Mouse (Mus musculus) ovary, adult 2 months (tissue): ENCODE data around the gene Gpr152. TPM values are rescaled to one million over a fixed set of nuclear protein-coding genes. Genes with fewer than 3 reads are reported as not detected.

ENCODE experiments used
- polyA plus RNA-seq: library from polyadenylated mRNA; depleted of rRNA; stranded (reverse); fragments of >200 nt; gene quantifications from 2 replicates; pipeline ENCODE4 v1.2.3, GENCODE M21; 2012; rRNA removed

The Gpr152 gene
- polyA plus RNA-seq: 0.10 and 0.18 TPM in 2 replicates

GRCm38 (mm10) chr19:4139446-4139845 lies at the start of gene Gpr152:
Gene Gpr152, plus strand, starts transcription at chr19:4139787.

GRCm38 (mm10) chr19:4096642-4097440 lies 42.7 kb upstream of the Gpr152 start, which contains the start of gene Cdk2ap2:
Gene Cdk2ap2, plus strand, starts transcription at chr19:4097182.

GRCm38 (mm10) chr19:4099837-4100717 lies 39.5 kb upstream of the Gpr152 start, which contains the start of gene Pitpnm1:
Gene Pitpnm1, plus strand, starts transcription at chr19:4099998.

DNA sequence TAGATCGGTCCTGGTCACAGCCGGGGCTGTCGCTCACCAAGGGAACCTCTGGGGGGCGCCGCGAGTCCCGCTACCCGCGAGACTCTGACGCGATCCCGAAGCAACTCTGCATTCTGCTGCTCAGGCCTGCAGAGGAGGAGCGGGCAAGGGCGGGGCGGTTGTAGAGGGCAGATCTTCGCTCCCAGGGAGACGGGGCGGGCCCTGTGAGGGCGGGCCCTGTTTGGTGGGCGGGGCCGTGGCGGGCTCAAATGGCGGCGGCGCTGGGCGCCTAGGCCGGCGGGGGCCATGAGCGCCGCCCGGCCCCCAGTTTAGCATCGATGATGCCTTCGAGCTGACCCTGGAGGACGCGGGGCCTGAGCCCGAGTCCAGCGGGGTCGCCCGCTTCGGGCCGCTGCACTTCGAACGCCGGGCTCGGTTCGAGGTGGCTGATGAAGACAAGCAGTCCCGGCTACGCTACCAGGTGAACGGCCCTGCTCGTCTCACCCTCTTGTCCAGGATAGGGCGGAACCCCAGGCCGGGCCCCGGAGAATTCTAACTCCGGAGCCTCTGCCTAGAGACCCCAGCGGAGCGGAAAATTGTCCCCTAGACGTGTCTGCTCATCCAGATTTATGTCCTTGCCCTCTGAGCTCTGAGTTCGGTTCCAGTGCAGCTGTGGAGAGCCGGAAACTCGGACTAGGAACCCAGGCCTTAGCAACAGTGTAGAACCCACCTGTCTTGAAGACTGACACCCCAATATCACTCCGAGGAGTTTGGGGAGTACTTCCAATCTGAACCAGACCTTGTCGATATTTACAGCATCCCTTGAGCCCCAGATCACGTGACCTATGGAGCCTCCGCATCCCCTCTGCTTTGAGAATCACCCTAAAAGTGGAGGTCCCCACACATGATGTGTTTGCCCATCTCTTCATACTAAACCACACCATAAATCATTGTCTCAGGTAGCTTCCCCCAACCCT lies 13.6 kb upstream of the Gpr152 start, which contains the start of gene Aip:
TSS of gene Aip (minus strand) at position 118 of the 956 bp plus-strand sequence.

DNA sequence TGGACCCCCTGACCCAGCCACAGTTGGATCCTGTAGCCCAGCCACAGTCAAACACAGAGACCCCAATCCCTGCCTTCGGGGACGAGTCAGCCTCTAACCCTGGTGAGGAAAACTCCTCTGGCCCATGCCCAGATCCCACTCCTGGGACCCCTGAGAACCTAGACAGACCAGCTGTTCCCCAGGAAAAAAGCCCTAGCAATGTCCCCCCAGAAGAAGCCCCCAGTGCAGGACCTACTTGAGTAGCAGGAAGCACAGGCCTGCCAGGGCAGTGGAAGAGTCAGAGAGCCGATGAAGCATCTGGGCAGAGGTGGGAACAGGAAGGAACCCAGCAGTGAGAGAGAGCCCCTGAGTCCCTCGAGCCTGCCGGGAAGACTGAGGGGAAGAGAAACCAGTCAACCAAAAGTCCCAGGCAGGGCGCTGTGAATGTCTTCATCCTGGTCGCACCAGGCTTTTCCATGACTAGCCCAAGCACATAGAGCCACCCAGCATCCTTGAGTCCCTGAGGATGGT lies 4.2 kb downstream of the Gpr152 start, which contains the start of gene Cabp4:
TSS of gene Cabp4 (minus strand) at position 275 of the 510 bp plus-strand sequence.

GRCm38 (mm10) chr19:4148491-4148806 lies 8.9 kb downstream of the Gpr152 start, which contains the start of gene Coro1b:
Gene Coro1b, plus strand, starts transcription at chr19:4148619.

DNA sequence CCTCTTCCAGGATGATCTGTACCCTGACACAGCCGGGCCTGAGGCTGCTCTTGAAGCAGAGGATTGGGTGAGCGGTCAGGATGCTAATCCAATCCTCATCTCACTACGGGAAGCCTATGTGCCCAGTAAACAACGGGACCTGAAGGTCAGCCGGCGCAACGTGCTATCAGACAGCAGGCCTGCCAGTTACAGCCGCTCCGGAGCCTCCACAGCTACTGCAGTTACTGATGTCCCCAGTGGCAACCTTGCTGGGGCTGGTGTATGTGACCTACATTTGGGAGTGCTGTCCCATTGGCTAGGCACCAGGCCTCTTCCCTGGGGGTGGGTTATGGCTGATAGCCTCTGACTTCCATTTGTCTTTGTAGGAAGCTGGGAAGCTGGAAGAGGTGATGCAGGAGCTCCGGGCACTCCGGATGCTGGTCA lies 13.7 kb downstream of the Gpr152 start, which contains the start of gene Ptprcap:
TSS of gene Ptprcap (plus strand) at position 373 of the 423 bp plus-strand sequence.

GRCm38 (mm10) chr19:4162646-4163542 lies 23.3 kb downstream of the Gpr152 start, which contains the start of gene Rps6kb2:
Gene Rps6kb2, minus strand, starts transcription at chr19:4163354.

GRCm38 (mm10) chr19:4175368-4175947 lies 35.9 kb downstream of the Gpr152 start, which contains the start of gene Carns1:
Gene Carns1, minus strand, starts transcription at chr19:4175479.

DNA sequence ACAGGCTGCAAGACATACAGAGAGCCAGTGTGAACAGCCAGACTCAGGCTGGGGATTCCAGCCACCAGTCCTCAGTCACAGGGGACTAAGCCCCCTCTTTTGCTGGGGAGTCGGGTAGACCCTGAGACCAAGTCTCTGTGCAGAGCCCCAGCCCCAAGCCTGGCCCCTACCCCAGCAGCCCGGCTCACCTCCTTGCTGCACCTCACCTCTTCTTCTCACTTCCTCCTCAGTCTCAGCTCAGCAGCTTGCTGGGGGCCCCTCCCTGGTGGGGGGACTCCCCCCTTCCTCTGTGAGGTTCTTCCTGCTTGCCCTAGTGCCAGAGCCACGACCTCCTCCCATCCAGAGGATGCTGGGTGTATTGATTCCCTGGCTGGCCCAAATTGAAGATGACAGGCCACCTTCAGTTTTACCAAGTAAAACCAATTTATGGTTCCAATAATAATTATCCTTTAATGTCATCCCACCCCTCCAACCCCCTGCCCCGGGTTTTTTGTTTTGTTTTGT lies 51.3 kb downstream of the Gpr152 start, which contains the start of gene Tbc1d10c:
TSS of gene Tbc1d10c (minus strand) at position 454 of the 504 bp plus-strand sequence.

GRCm38 (mm10) chr19:4191528-4192250 lies 52.1 kb downstream of the Gpr152 start, which contains the start of gene Ppp1ca:
Gene Ppp1ca, plus strand, starts transcription at chr19:4192065.

Other genes with a start within 250 kb of the Gpr152 start
- 201 and 237 TPM in 2 replicates for gene Tcirg1, start 232.7 kb upstream of the Gpr152 start, polyA plus RNA-seq
- gene Ndufs8, start 227.0 kb upstream of the Gpr152 start, polyA plus RNA-seq: 383 and 425 TPM in 2 replicates
- 48.6 and 65.2 TPM in 2 replicates for gene Aldh3b1, start 210.0 kb upstream of the Gpr152 start, polyA plus RNA-seq
- gene Unc93b1, start 204.6 kb upstream of the Gpr152 start, polyA plus RNA-seq: 181 and 196 TPM in 2 replicates
- gene Aldh3b3, start 181.1 kb upstream of the Gpr152 start, polyA plus RNA-seq: 0.06 and 0.22 TPM in 2 replicates
- 1.8 and 2.1 TPM in 2 replicates for gene Aldh3b2, start 167.5 kb upstream of the Gpr152 start, polyA plus RNA-seq
- gene Acy3, start 153.2 kb upstream of the Gpr152 start, polyA plus RNA-seq: 26.4 and 39.5 TPM in 2 replicates
- not detected in 2 replicates for gene Tbx10, start 147.0 kb upstream of the Gpr152 start, polyA plus RNA-seq
- gene Nudt8, start 139.2 kb upstream of the Gpr152 start, polyA plus RNA-seq: 21.4 and 31.4 TPM in 2 replicates
- 2.0 and 3.0 TPM in 2 replicates for gene Gm49405, start 139.2 kb upstream of the Gpr152 start, polyA plus RNA-seq
- gene Doc2g, start 136.5 kb upstream of the Gpr152 start, polyA plus RNA-seq: 14.7 and 15.3 TPM in 2 replicates
- gene Ndufv1, start 127.0 kb upstream of the Gpr152 start, polyA plus RNA-seq: 114 and 130 TPM in 2 replicates
- gene Gstp1, start 101.8 kb upstream of the Gpr152 start, polyA plus RNA-seq: 602 and 633 TPM in 2 replicates
- gene Gstp2, start 93.8 kb upstream of the Gpr152 start, polyA plus RNA-seq: 19.2 and 19.7 TPM in 2 replicates
- gene Gstp3, start 80.2 kb upstream of the Gpr152 start, polyA plus RNA-seq: 0.62 and 1.6 TPM in 2 replicates
- not detected in 2 replicates for gene Cabp2, start 58.2 kb upstream of the Gpr152 start, polyA plus RNA-seq
- 282 and 353 TPM in 2 replicates for gene Cdk2ap2, start 42.6 kb upstream of the Gpr152 start, polyA plus RNA-seq
- gene Pitpnm1, start 39.8 kb upstream of the Gpr152 start, polyA plus RNA-seq: 140 and 151 TPM in 2 replicates
- gene Aip, start 13.9 kb upstream of the Gpr152 start, polyA plus RNA-seq: 123 and 142 TPM in 2 replicates
- gene Cabp4, start 4.2 kb downstream of the Gpr152 start, polyA plus RNA-seq: 0.06 TPM in 1 of 2 replicates, not detected in the other
- gene Coro1b, start 8.8 kb downstream of the Gpr152 start, polyA plus RNA-seq: 376 and 395 TPM in 2 replicates
- 32.6 and 49.4 TPM in 2 replicates for gene Ptprcap, start 13.8 kb downstream of the Gpr152 start, polyA plus RNA-seq
- gene Rps6kb2, start 23.6 kb downstream of the Gpr152 start, polyA plus RNA-seq: 34.0 and 51.7 TPM in 2 replicates
- 11.3 and 12.2 TPM in 2 replicates for gene Carns1, start 35.7 kb downstream of the Gpr152 start, polyA plus RNA-seq
- gene Tbc1d10c, start 51.5 kb downstream of the Gpr152 start, polyA plus RNA-seq: 5.6 and 6.3 TPM in 2 replicates
- 485 and 610 TPM in 2 replicates for gene Ppp1ca, start 52.3 kb downstream of the Gpr152 start, polyA plus RNA-seq
- 28.8 and 35.2 TPM in 2 replicates for gene Rad9a, start 61.9 kb downstream of the Gpr152 start, polyA plus RNA-seq
- 39.8 and 49.9 TPM in 2 replicates for gene Clcf1, start 74.5 kb downstream of the Gpr152 start, polyA plus RNA-seq
- not detected in 2 replicates for gene AC109138.7, start 74.6 kb downstream of the Gpr152 start, polyA plus RNA-seq
- gene Pold4, start 92.1 kb downstream of the Gpr152 start, polyA plus RNA-seq: 79.9 and 81.1 TPM in 2 replicates
- 122 and 130 TPM in 2 replicates for gene Ssh3, start 129.4 kb downstream of the Gpr152 start, polyA plus RNA-seq
- gene Ankrd13d, start 143.3 kb downstream of the Gpr152 start, polyA plus RNA-seq: 15.7 and 17.4 TPM in 2 replicates
- gene Grk2, start 166.4 kb downstream of the Gpr152 start, polyA plus RNA-seq: 98.5 and 101 TPM in 2 replicates